Mouse (Mus musculus): Measurements from ENCODE around the gene Dhdh. TPM values are rescaled to one million over a fixed set of nuclear protein-coding genes. Genes with fewer than 3 reads are reported as not detected.

The Dhdh gene
- polyA plus RNA-seq, 1 experiment: 2.4 TPM

GRCm38 (mm10) chr7:45447325-45447990, 41.1 kb downstream of the Dhdh start:
- WGBS: 57% methylated on average over 11 of the region's 11 CpGs
- Histone ChIP-seq H3K4me3 (ENCODE audit: control insufficient read depth, insufficient read depth, low read length) (no peak overlapping the region), H3K27me3 (ENCODE audit: control insufficient read depth, insufficient read depth, low read length) (no peaks in the 10 kb centered on the region), H3K27ac (ENCODE audit: control insufficient read depth, insufficient read depth, low read length) (no peak overlapping the region), H3K36me3 (ENCODE audit: control insufficient read depth, insufficient read depth, low read length) (no peaks in the 10 kb centered on the region), H3K4me1 (replicated peaks; ENCODE audit: control insufficient read depth, insufficient read depth, low read length) (peaks cover 2% of the 10 kb centered on the region; the same call in 1 of the 2 replicates)
- TF ChIP-seq POLR2A (IDR thresholded peaks at IDR 0.05; ENCODE audit: control insufficient read depth, extremely low read depth, insufficient read depth, low read length, poor library complexity) (no peak), CTCF (IDR thresholded peaks at IDR 0.05; ENCODE audit: borderline replicate concordance, control insufficient read depth, extremely low read depth, insufficient read depth, low read length, poor library complexity) (peak; percentile 44; the same call in 1 of the 2 replicates)
- DNase-seq: no peak

GRCm38 (mm10) chr7:45446589-45446988, 42.0 kb downstream of the Dhdh start:
- no peak overlapping the region for H3K27ac ChIP-seq (ENCODE audit: control insufficient read depth, insufficient read depth, low read length)
- no peaks in the 10 kb centered on the region for H3K27me3 ChIP-seq (ENCODE audit: control insufficient read depth, insufficient read depth, low read length)
- H3K36me3 ChIP-seq (ENCODE audit: control insufficient read depth, insufficient read depth, low read length): no peaks in the 10 kb centered on the region
- H3K4me3 ChIP-seq (ENCODE audit: control insufficient read depth, insufficient read depth, low read length): no peak overlapping the region
- H3K4me1 ChIP-seq (replicated peaks; ENCODE audit: control insufficient read depth, insufficient read depth, low read length): peaks cover 2% of the 10 kb centered on the region; the same call in 1 of the 2 replicates
- TF ChIP-seq CTCF (IDR thresholded peaks at IDR 0.05; ENCODE audit: borderline replicate concordance, control insufficient read depth, extremely low read depth, insufficient read depth, low read length, poor library complexity) (no peak), POLR2A (IDR thresholded peaks at IDR 0.05; ENCODE audit: control insufficient read depth, extremely low read depth, insufficient read depth, low read length, poor library complexity) (no peak)
- DNase-seq: no peak

GRCm38 (mm10) chr7:45443526-45444420, 44.8 kb downstream of the Dhdh start:
- Histone ChIP-seq H3K4me3 (ENCODE audit: control insufficient read depth, insufficient read depth, low read length) (no peak overlapping the region), H3K36me3 (ENCODE audit: control insufficient read depth, insufficient read depth, low read length) (no peaks in the 10 kb centered on the region), H3K27ac (ENCODE audit: control insufficient read depth, insufficient read depth, low read length) (no peak overlapping the region), H3K27me3 (ENCODE audit: control insufficient read depth, insufficient read depth, low read length) (no peaks in the 10 kb centered on the region), H3K4me1 (replicated peaks; ENCODE audit: control insufficient read depth, insufficient read depth, low read length) (no peaks in the 10 kb centered on the region; the same call in 1 of the 2 replicates)
- 91% methylated on average over 22 of the region's 22 CpGs for WGBS
- TF ChIP-seq CTCF (IDR thresholded peaks at IDR 0.05; ENCODE audit: borderline replicate concordance, control insufficient read depth, extremely low read depth, insufficient read depth, low read length, poor library complexity): no peak
- TF ChIP-seq POLR2A (IDR thresholded peaks at IDR 0.05; ENCODE audit: control insufficient read depth, extremely low read depth, insufficient read depth, low read length, poor library complexity): no peak
- DNase-seq: no peak

GRCm38 (mm10) chr7:45437521-45438276, 50.9 kb downstream of the Dhdh start, which contains the start of gene Ruvbl2:
Ruvbl2 (minus strand) TSS chr7:45438096.
- peaks cover 22% of the 10 kb centered on the region for H3K4me1 ChIP-seq (replicated peaks; ENCODE audit: control insufficient read depth, insufficient read depth, low read length)
- no peak within 1 kb of the TSS for H3K27ac ChIP-seq (ENCODE audit: control insufficient read depth, insufficient read depth, low read length)
- H3K4me3 ChIP-seq (ENCODE audit: control insufficient read depth, insufficient read depth, low read length): no peak within 1 kb of the TSS
- no peaks in the 10 kb centered on the region for H3K36me3 ChIP-seq (ENCODE audit: control insufficient read depth, insufficient read depth, low read length)
- TF ChIP-seq POLR2A (IDR thresholded peaks at IDR 0.05; ENCODE audit: control insufficient read depth, extremely low read depth, insufficient read depth, low read length, poor library complexity): no peak
- no peak for TF ChIP-seq CTCF (IDR thresholded peaks at IDR 0.05; ENCODE audit: borderline replicate concordance, control insufficient read depth, extremely low read depth, insufficient read depth, low read length, poor library complexity)
- 76% methylated on average over 19 of the region's 19 CpGs for WGBS
- DNase-seq: no peak
- H3K27me3 ChIP-seq (ENCODE audit: control insufficient read depth, insufficient read depth, low read length): no peaks in the 10 kb centered on the region

GRCm38 (mm10) chr7:45437046-45437445, 51.6 kb downstream of the Dhdh start:
- peaks cover 22% of the 10 kb centered on the region for H3K4me1 ChIP-seq (replicated peaks; ENCODE audit: control insufficient read depth, insufficient read depth, low read length)
- H3K4me3 ChIP-seq (ENCODE audit: control insufficient read depth, insufficient read depth, low read length): no peak overlapping the region
- no peaks in the 10 kb centered on the region for H3K36me3 ChIP-seq (ENCODE audit: control insufficient read depth, insufficient read depth, low read length)
- no peaks in the 10 kb centered on the region for H3K27me3 ChIP-seq (ENCODE audit: control insufficient read depth, insufficient read depth, low read length)
- no peak for TF ChIP-seq CTCF (IDR thresholded peaks at IDR 0.05; ENCODE audit: borderline replicate concordance, control insufficient read depth, extremely low read depth, insufficient read depth, low read length, poor library complexity)
- no peak for TF ChIP-seq POLR2A (IDR thresholded peaks at IDR 0.05; ENCODE audit: control insufficient read depth, extremely low read depth, insufficient read depth, low read length, poor library complexity)
- DNase-seq: no peak
- H3K27ac ChIP-seq (ENCODE audit: control insufficient read depth, insufficient read depth, low read length): no peak overlapping the region
- WGBS: 91% methylated on average over 6 of the region's 6 CpGs

GRCm38 (mm10) chr7:45436444-45436843, 52.2 kb downstream of the Dhdh start:
- WGBS: 95% methylated on average over 5 of the region's 5 CpGs
- no peaks in the 10 kb centered on the region for H3K27me3 ChIP-seq (ENCODE audit: control insufficient read depth, insufficient read depth, low read length)
- peaks cover 22% of the 10 kb centered on the region for H3K4me1 ChIP-seq (replicated peaks; ENCODE audit: control insufficient read depth, insufficient read depth, low read length)
- no peak overlapping the region for H3K27ac ChIP-seq (ENCODE audit: control insufficient read depth, insufficient read depth, low read length)
- no peak for TF ChIP-seq POLR2A (IDR thresholded peaks at IDR 0.05; ENCODE audit: control insufficient read depth, extremely low read depth, insufficient read depth, low read length, poor library complexity)
- no peak for TF ChIP-seq CTCF (IDR thresholded peaks at IDR 0.05; ENCODE audit: borderline replicate concordance, control insufficient read depth, extremely low read depth, insufficient read depth, low read length, poor library complexity)
- DNase-seq: no peak
- no peaks in the 10 kb centered on the region for H3K36me3 ChIP-seq (ENCODE audit: control insufficient read depth, insufficient read depth, low read length)
- H3K4me3 ChIP-seq (ENCODE audit: control insufficient read depth, insufficient read depth, low read length): no peak overlapping the region

All from thymus, adult 2 months (tissue).